Mouse (Mus musculus) G1E (cell line): ENCODE measurements around the gene Btnl6. TPM values are rescaled to one million over a fixed set of nuclear protein-coding genes. Genes with fewer than 3 reads are reported as not detected.
"Not testable (repeated sequence)": the region's sequence is repeated elsewhere in the genome, so short reads cannot be mapped to it uniquely, and the experiment has no call there.

Source experiments
- ATAC-seq: 2 replicates; pipeline ENCODE4 v1.8.0; 2016; ENCODE audit warnings: mild to moderate bottlenecking; ENCODE audit not compliant: insufficient number of reproducible peaks, poor library complexity, low FRiP score, severe bottlenecking; ENCODE audit errors: extremely low read depth
- DNase-seq: peaks from one replicate; pipeline ENCODE4 v3.0.0; 2012; ENCODE audit warnings: low spot score
- H3K27me3 ChIP-seq: 2 replicates; pipeline ENCODE4 v1.6.1; 2012; ENCODE audit warnings: mild to moderate bottlenecking, low read length, inconsistent platforms; ENCODE audit not compliant: insufficient read depth
- H3K36me3 ChIP-seq: replicated peaks from 2 replicates; pipeline ENCODE3; 2012; ENCODE audit warnings: mild to moderate bottlenecking, inconsistent platforms
- H3K4me1 ChIP-seq: 2 replicates; pipeline ENCODE4 v1.6.1; 2012; ENCODE audit warnings: low read depth, low read length, inconsistent platforms, mixed read lengths; ENCODE audit not compliant: insufficient read depth
- H3K4me3 ChIP-seq: 2 replicates; pipeline ENCODE4 v1.5.1; 2012; ENCODE audit warnings: low read depth, mild to moderate bottlenecking, inconsistent platforms, low read length, moderate library complexity, mixed read lengths
- H3K9me3 ChIP-seq: replicated peaks from 2 replicates; pipeline ENCODE4 v1.6.1; 2012; ENCODE audit warnings: inconsistent platforms
- CTCF ChIP-seq: IDR thresholded peaks from 2 replicates; pipeline ENCODE4 v1.5.1; 2012; ENCODE audit warnings: low read depth, low read length, inconsistent platforms, mixed read lengths
- GATA1 ChIP-seq: IDR thresholded peaks from 2 replicates; pipeline ENCODE4 v1.6.1; 2012; ENCODE audit warnings: borderline replicate concordance, low read length, inconsistent platforms, mixed read lengths
- GATA2 ChIP-seq: IDR thresholded peaks from 2 replicates; pipeline ENCODE4 v1.6.1; 2012; ENCODE audit warnings: low read depth, low read length, inconsistent platforms, borderline replicate concordance
- POLR2AphosphoS5 ChIP-seq: IDR thresholded peaks from 2 replicates; pipeline ENCODE4 v1.6.1; 2012; ENCODE audit warnings: low read depth, low read length, inconsistent platforms; ENCODE audit not compliant: insufficient replicate concordance
- TAL1 ChIP-seq: conservative IDR thresholded peaks from 2 replicates; pipeline ENCODE4 v1.6.1; 2012; ENCODE audit warnings: low read depth, low read length, inconsistent platforms, mixed read lengths
- polyA plus RNA-seq: library from polyadenylated mRNA; stranded (reverse); fragments of >175 nt; gene quantifications from 2 replicates; pipeline ENCODE4 v1.2.3, GENCODE M21; 2012
- total RNA-seq, 2 experiments: library from RNA; stranded (forward) in 1 of 2; stranded (reverse) in 1 of 2; fragments of 200-1000 nt in 1 of 2; fragments of >200 nt in 1 of 2; fragmentation: Nextera tagmentation in 1 of 2; gene quantifications; 2 replicates each; pipeline ENCODE4 v1.2.3; 2014 to 2017

Gene Btnl6
- total and polyA plus RNA-seq, 3 experiments: 0.11 TPM; not detected in 2

DNA sequence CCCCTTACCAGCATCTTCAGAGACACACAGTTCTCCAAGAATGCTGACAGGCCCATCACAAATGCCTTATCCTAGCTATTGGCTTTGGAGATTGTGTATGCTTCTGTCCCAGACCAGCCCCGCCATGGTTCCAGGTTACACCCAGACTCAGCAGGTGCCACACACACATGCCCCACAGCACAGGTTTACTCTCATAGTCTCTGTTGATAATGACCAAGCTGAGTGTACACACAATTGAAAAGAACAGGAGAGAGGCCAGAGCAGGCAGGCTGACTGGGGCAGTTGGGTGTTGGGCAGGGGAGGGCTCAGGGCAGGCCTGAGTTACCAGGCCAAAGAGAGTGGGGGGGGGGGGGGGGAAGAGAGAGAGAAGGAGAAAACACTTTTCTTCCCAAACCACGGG lies 40.7 kb downstream of the Btnl6 start:
- DNase-seq (no peak), ATAC-seq (no peak)
- Histone ChIP-seq H3K4me1 (no peaks in the 10 kb centered on the region), H3K36me3 (no peaks in the 10 kb centered on the region), H3K27me3 (no peaks in the 10 kb centered on the region), H3K4me3 (no peak overlapping the region), H3K9me3 (no peaks in the 10 kb centered on the region)
- TF ChIP-seq POLR2AphosphoS5 (no peak), TAL1 (no peak), CTCF (no peak), GATA2 (no peak), GATA1 (no peak)

DNA sequence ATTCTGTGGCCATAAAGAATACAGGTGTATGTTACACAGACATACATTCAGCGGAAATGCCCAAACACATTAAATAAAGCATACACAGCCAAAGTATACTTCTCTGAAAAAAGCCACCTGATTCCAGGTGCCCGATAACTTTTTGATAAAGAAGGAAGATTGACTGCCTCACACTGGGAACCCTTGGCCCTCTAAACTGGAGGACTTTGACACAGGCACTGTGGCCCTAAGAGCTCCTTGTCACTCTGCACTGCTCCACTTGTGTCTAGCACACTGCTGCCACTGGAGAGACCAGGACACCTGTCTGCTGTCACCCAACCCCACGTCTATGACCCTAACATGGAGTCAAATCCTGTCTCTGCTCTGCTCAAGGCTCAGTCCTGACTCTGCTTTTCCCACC lies 42.1 kb downstream of the Btnl6 start:
- Histone ChIP-seq H3K4me3 (no peak overlapping the region), H3K4me1 (no peaks in the 10 kb centered on the region), H3K27me3 (no peaks in the 10 kb centered on the region), H3K36me3 (no peaks in the 10 kb centered on the region), H3K9me3 (no peaks in the 10 kb centered on the region)
- TF ChIP-seq TAL1 (no peak), CTCF (no peak), GATA1 (no peak), POLR2AphosphoS5 (no peak), GATA2 (no peak)
- DNase-seq (no peak), ATAC-seq (no peak)

DNA sequence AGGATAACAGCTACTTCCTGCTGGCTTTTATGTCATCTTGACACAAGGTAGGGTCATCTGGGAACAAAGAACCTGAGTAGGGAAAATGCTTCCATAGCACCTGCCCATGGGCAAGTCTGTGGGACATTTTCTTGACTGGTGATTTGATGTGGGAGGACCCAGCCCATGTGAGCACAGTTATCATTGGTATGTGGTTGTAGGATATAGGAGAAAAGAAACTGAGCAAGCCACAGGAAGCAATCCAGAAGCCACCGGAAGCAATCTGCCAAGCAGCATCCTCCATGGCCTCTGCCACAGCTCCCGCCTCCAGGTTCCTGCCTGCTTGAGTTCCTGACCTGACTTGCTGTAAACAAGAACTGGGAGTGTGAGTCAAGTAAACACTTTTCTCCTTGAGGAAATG lies 46.7 kb downstream of the Btnl6 start:
- Histone ChIP-seq H3K4me1 (no peaks in the 10 kb centered on the region), H3K9me3 (no peaks in the 10 kb centered on the region), H3K4me3 (no peak overlapping the region), H3K27me3 (no peaks in the 10 kb centered on the region), H3K36me3 (no peaks in the 10 kb centered on the region)
- DNase-seq: no peak
- TF ChIP-seq GATA2 (no peak), CTCF (no peak), POLR2AphosphoS5 (no peak), TAL1 (no peak), GATA1 (no peak)
- no peak for ATAC-seq

DNA sequence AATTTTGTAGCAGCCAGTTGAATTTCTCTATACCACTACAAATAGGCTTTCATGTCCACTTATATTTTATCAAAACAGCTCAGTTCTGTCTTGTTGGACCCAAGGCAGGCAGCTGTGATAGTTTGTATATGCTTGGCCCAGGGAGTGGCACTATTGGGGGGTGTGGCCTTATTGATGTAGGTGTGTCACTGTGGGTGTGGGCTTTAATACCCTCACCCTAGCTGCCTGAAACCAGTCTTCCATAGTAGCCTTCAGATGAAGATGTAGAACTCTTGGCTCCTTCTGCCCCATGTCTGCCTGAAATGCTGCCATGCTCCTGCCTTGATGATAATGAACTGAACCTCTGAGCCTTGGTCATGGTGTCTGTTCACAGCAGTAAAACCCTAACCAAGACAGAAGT lies 51.2 kb downstream of the Btnl6 start:
- not testable (repeated sequence) for ATAC-seq, DNase-seq, H3K36me3 ChIP-seq, H3K27me3 ChIP-seq, H3K4me3 ChIP-seq, H3K9me3 ChIP-seq, H3K4me1 ChIP-seq

DNA sequence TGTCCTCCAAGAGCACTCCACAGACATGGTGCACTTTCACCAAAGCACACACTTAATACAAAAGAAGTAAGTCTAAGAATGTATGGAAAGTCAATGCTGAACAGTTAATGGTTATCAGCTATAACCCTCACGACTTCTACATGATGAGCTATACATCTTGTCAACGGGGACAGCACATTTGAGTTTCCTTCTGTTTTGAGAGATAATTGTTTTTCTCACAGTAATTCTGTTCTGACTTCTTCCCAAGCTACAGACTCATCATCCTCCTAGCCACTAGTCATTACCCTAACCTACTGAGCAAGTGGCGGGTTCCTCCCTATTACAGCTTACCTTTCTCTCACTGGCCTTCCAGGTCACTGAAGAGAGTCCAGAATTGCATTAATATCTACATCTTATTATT lies 57.9 kb downstream of the Btnl6 start:
- Histone ChIP-seq H3K27me3 (peaks cover 13% of the 10 kb centered on the region), H3K9me3 (no peaks in the 10 kb centered on the region), H3K36me3 (no peaks in the 10 kb centered on the region), H3K4me3 (no peak overlapping the region), H3K4me1 (no peaks in the 10 kb centered on the region)
- TF ChIP-seq GATA1 (no peak), TAL1 (no peak), GATA2 (no peak), POLR2AphosphoS5 (no peak), CTCF (no peak)
- DNase-seq: no peak
- no peak for ATAC-seq

Other genes with a start within 250 kb of the Btnl6 start
- not detected in 2 replicates for gene H2-Aa, start 229.5 kb downstream of the Btnl6 start, total RNA-seq (2014; fragmentation: Nextera tagmentation)
- 0.06 TPM in 1 of 2 replicates, not detected in the other for gene H2-Aa, start 229.5 kb downstream of the Btnl6 start, total RNA-seq (2017)
- gene H2-Aa, start 229.5 kb downstream of the Btnl6 start, polyA plus RNA-seq: not detected in 2 replicates
- not detected in 2 replicates for gene H2-Eb1, start 211.5 kb downstream of the Btnl6 start, total RNA-seq (2014; fragmentation: Nextera tagmentation)
- 0.12 TPM in 1 of 2 replicates, not detected in the other for gene H2-Eb1, start 211.5 kb downstream of the Btnl6 start, total RNA-seq (2017)
- not detected in 2 replicates for gene H2-Eb1, start 211.5 kb downstream of the Btnl6 start, polyA plus RNA-seq
- gene H2-Eb2, start 191.7 kb downstream of the Btnl6 start, total RNA-seq (2014; fragmentation: Nextera tagmentation): not detected in 2 replicates
- gene H2-Eb2, start 191.7 kb downstream of the Btnl6 start, total RNA-seq (2017): 0.05 and 0.06 TPM in 2 replicates
- not detected in 2 replicates for gene H2-Eb2, start 191.7 kb downstream of the Btnl6 start, polyA plus RNA-seq
- not detected in 2 replicates for gene Btnl2, start 162.5 kb downstream of the Btnl6 start, total RNA-seq (2014; fragmentation: Nextera tagmentation)
- gene Btnl2, start 162.5 kb downstream of the Btnl6 start, total RNA-seq (2017): 0.05 TPM in 1 of 2 replicates, not detected in the other
- gene Btnl2, start 162.5 kb downstream of the Btnl6 start, polyA plus RNA-seq: not detected in 2 replicates
- gene Btnl1, start 140.2 kb downstream of the Btnl6 start, total RNA-seq (2014; fragmentation: Nextera tagmentation): not detected in 2 replicates
- gene Btnl1, start 140.2 kb downstream of the Btnl6 start, total RNA-seq (2017): 0.22 TPM in 1 of 2 replicates, not detected in the other
- not detected in 2 replicates for gene Btnl1, start 140.2 kb downstream of the Btnl6 start, polyA plus RNA-seq
- not detected in 2 replicates for gene BC051142, start 118.5 kb downstream of the Btnl6 start, total RNA-seq (2014; fragmentation: Nextera tagmentation)
- gene BC051142, start 118.5 kb downstream of the Btnl6 start, total RNA-seq (2017): 0.05 and 0.17 TPM in 2 replicates
- not detected in 2 replicates for gene BC051142, start 118.5 kb downstream of the Btnl6 start, polyA plus RNA-seq
- not detected in 2 replicates for gene Btnl4, start 40.0 kb downstream of the Btnl6 start, total RNA-seq (2014; fragmentation: Nextera tagmentation)
- 0.22 TPM in 1 of 2 replicates, not detected in the other for gene Btnl4, start 40.0 kb downstream of the Btnl6 start, total RNA-seq (2017)
- not detected in 2 replicates for gene Btnl4, start 40.0 kb downstream of the Btnl6 start, polyA plus RNA-seq
- gene Notch4, start 46.9 kb upstream of the Btnl6 start, total RNA-seq (2014; fragmentation: Nextera tagmentation): 0.19 and 0.60 TPM in 2 replicates
- gene Notch4, start 46.9 kb upstream of the Btnl6 start, total RNA-seq (2017): 0.52 and 0.60 TPM in 2 replicates
- gene Notch4, start 46.9 kb upstream of the Btnl6 start, polyA plus RNA-seq: 0.34 and 0.88 TPM in 2 replicates
- 86.3 and 99.5 TPM in 2 replicates for gene Gpsm3, start 72.5 kb upstream of the Btnl6 start, total RNA-seq (2014; fragmentation: Nextera tagmentation)
- gene Gpsm3, start 72.5 kb upstream of the Btnl6 start, total RNA-seq (2017): 33.7 and 43.2 TPM in 2 replicates
- gene Gpsm3, start 72.5 kb upstream of the Btnl6 start, polyA plus RNA-seq: 399 and 473 TPM in 2 replicates
- 35.8 and 44.2 TPM in 2 replicates for gene Pbx2, start 73.9 kb upstream of the Btnl6 start, total RNA-seq (2014; fragmentation: Nextera tagmentation)
- 25.1 and 39.6 TPM in 2 replicates for gene Pbx2, start 73.9 kb upstream of the Btnl6 start, total RNA-seq (2017)
- 137 and 138 TPM in 2 replicates for gene Pbx2, start 73.9 kb upstream of the Btnl6 start, polyA plus RNA-seq
- gene Ager, start 80.5 kb upstream of the Btnl6 start, total RNA-seq (2014; fragmentation: Nextera tagmentation): 1.9 and 2.2 TPM in 2 replicates
- gene Ager, start 80.5 kb upstream of the Btnl6 start, total RNA-seq (2017): 2.1 TPM in 2 replicates
- 5.7 and 6.5 TPM in 2 replicates for gene Ager, start 80.5 kb upstream of the Btnl6 start, polyA plus RNA-seq
- 92.0 and 103 TPM in 2 replicates for gene Rnf5, start 86.3 kb upstream of the Btnl6 start, total RNA-seq (2014; fragmentation: Nextera tagmentation)
- 17.4 and 17.7 TPM in 2 replicates for gene Rnf5, start 86.3 kb upstream of the Btnl6 start, total RNA-seq (2017)
- gene Rnf5, start 86.3 kb upstream of the Btnl6 start, polyA plus RNA-seq: 63.3 and 70.8 TPM in 2 replicates
- 96.3 and 96.4 TPM in 2 replicates for gene Agpat1, start 86.9 kb upstream of the Btnl6 start, total RNA-seq (2014; fragmentation: Nextera tagmentation)
- 24.7 and 25.8 TPM in 2 replicates for gene Agpat1, start 86.9 kb upstream of the Btnl6 start, total RNA-seq (2017)
- 163 and 165 TPM in 2 replicates for gene Agpat1, start 86.9 kb upstream of the Btnl6 start, polyA plus RNA-seq
- 1.5 TPM in 1 of 2 replicates, not detected in the other for gene Egfl8, start 98.6 kb upstream of the Btnl6 start, total RNA-seq (2014; fragmentation: Nextera tagmentation)
- 0.29 and 0.93 TPM in 2 replicates for gene Egfl8, start 98.6 kb upstream of the Btnl6 start, total RNA-seq (2017)
- gene Egfl8, start 98.6 kb upstream of the Btnl6 start, polyA plus RNA-seq: 0.80 and 1.1 TPM in 2 replicates
- gene Ppt2, start 111.2 kb upstream of the Btnl6 start, total RNA-seq (2014; fragmentation: Nextera tagmentation): 17.1 and 25.6 TPM in 2 replicates
- gene Ppt2, start 111.2 kb upstream of the Btnl6 start, total RNA-seq (2017): 5.5 and 5.8 TPM in 2 replicates
- 30.8 and 35.1 TPM in 2 replicates for gene Ppt2, start 111.2 kb upstream of the Btnl6 start, polyA plus RNA-seq
- gene Prrt1, start 112.2 kb upstream of the Btnl6 start, total RNA-seq (2014; fragmentation: Nextera tagmentation): not detected in 2 replicates
- gene Prrt1, start 112.2 kb upstream of the Btnl6 start, total RNA-seq (2017): not detected in 2 replicates
- gene Prrt1, start 112.2 kb upstream of the Btnl6 start, polyA plus RNA-seq: not detected in 2 replicates
- gene Fkbpl, start 127.4 kb upstream of the Btnl6 start, total RNA-seq (2014; fragmentation: Nextera tagmentation): 1.6 and 4.7 TPM in 2 replicates
- 11.9 and 22.1 TPM in 2 replicates for gene Fkbpl, start 127.4 kb upstream of the Btnl6 start, total RNA-seq (2017)
- 6.5 and 7.8 TPM in 2 replicates for gene Fkbpl, start 127.4 kb upstream of the Btnl6 start, polyA plus RNA-seq
- 20.5 and 23.0 TPM in 2 replicates for gene Atf6b, start 129.8 kb upstream of the Btnl6 start, total RNA-seq (2014; fragmentation: Nextera tagmentation)
- gene Atf6b, start 129.8 kb upstream of the Btnl6 start, total RNA-seq (2017): 7.8 and 9.2 TPM in 2 replicates
- gene Atf6b, start 129.8 kb upstream of the Btnl6 start, polyA plus RNA-seq: 89.0 and 103 TPM in 2 replicates
- gene Tnxb, start 153.2 kb upstream of the Btnl6 start, total RNA-seq (2014; fragmentation: Nextera tagmentation): 0.08 TPM in 1 of 2 replicates, not detected in the other
- under 0.01 and 0.06 TPM in 2 replicates for gene Tnxb, start 153.2 kb upstream of the Btnl6 start, total RNA-seq (2017)
- not detected in 2 replicates for gene Tnxb, start 153.2 kb upstream of the Btnl6 start, polyA plus RNA-seq
- gene C4b, start 226.5 kb upstream of the Btnl6 start, total RNA-seq (2014; fragmentation: Nextera tagmentation): not detected in 2 replicates
- gene C4b, start 226.5 kb upstream of the Btnl6 start, total RNA-seq (2017): 0.33 TPM in 1 of 2 replicates, not detected in the other
- gene C4b, start 226.5 kb upstream of the Btnl6 start, polyA plus RNA-seq: not detected in 2 replicates